Mouse (Mus musculus) effector memory CD4-positive, alpha-beta T cell, adult 7 months (primary cell): ENCODE data around the gene Rpn1. TPM values are rescaled to one million over a fixed set of nuclear protein-coding genes. Genes with fewer than 3 reads are reported as not detected.

ENCODE experiments used
- polyA plus RNA-seq: library from polyadenylated mRNA; unstranded; fragments of 100-300 nt; shearing (Covaris generic); gene quantifications from one replicate; pipeline ENCODE4 v1.2.1, GENCODE M21; 2017

The Rpn1 gene
- 107 TPM for polyA plus RNA-seq

GRCm38 (mm10) chr6:88084278-88085151 lies at the start of gene Rpn1:
TSS of gene Rpn1 (plus strand) at chr6:88084482.

DNA sequence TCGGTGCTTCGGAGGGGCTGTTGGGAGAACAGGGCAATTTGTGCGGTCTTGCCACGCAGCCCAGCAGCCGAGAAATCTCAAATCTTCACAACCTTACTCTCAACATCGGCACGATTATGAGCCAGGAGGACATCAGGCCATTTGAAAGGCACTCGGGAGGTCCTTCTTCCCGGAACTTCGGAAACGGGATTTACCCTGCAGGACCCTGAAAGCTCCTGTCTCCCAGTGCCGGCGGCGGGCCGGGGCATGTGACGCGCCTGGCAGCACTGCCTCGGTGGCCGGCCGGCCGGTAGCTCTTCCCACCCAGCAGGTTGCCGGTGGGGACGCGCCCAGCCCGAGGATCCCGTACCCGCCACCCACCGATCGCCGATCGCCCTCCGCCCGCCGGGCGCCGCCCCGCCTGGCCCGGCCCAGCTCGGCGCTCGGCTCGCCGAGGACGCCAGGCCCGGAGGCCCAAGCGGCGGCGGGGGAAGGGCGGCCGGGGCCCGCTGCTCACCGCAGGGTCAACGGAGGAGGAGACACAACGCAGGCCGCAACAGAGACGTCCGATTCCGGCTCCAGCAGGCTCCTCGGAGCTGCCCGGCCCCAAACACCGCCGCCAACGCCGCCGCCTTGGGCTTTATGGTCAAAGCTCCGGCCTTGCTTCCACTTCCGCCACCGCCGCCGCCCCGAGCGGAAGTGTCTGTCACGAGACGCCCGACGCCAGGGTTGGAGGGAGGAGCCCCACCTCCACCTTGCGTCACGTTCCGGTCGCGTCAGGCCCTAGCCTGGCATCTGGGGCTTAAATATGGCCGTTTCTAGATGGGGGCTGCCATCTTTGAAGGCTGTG lies 39.5 kb upstream of the Rpn1 start, which contains the start of gene Rab7:
TSS of gene Rab7 (minus strand) at position 694 of the 829 bp plus-strand sequence.

Other genes with a start within 250 kb of the Rpn1 start
- 40.7 TPM for gene Gm45140, start 248.7 kb upstream of the Rpn1 start, polyA plus RNA-seq
- gene Isy1, start 245.7 kb upstream of the Rpn1 start, polyA plus RNA-seq: 272 TPM
- 1,948 TPM for gene Cnbp, start 233.4 kb upstream of the Rpn1 start, polyA plus RNA-seq
- gene Copg1, start 196.7 kb upstream of the Rpn1 start, polyA plus RNA-seq: 168 TPM
- 95.9 TPM for gene Hmces, start 170.5 kb upstream of the Rpn1 start, polyA plus RNA-seq
- gene H1fx, start 102.8 kb upstream of the Rpn1 start, polyA plus RNA-seq: not detected
- 271 TPM for gene Rab7, start 39.2 kb upstream of the Rpn1 start, polyA plus RNA-seq
- 0.16 TPM for gene Gata2, start 109.4 kb downstream of the Rpn1 start, polyA plus RNA-seq
- not detected for gene Dnajb8, start 137.8 kb downstream of the Rpn1 start, polyA plus RNA-seq